Mouse (Mus musculus) adrenal gland, adult 8-10 months (tissue): Measurements from ENCODE around the gene Grid1. TPM values are rescaled to one million over a fixed set of nuclear protein-coding genes. Genes with fewer than 3 reads are reported as not detected.

Experiments used
- DNase-seq: peaks from one replicate; pipeline ENCODE4 v3.0.0; 2022
- total RNA-seq, 4 experiments: library from RNA; stranded (reverse); gene quantifications; 2 replicates each; pipeline ENCODE4 v1.2.4; 2022

The Grid1 gene
- total RNA-seq, 4 experiments from 2014 or later, result 1.3 to 1.7 (median 1.4) TPM

- no peak for DNase-seq
Measured at GRCm38 (mm10) chr14:35026686-35027085, 206.8 kb downstream of the Grid1 start.

- DNase-seq, result no peak
Measured at GRCm38 (mm10) chr14:35027501-35028140, 207.7 kb downstream of the Grid1 start.

GRCm38 (mm10) chr14:35029626-35030025 is 209.7 kb downstream of the Grid1 start:
- no peak for DNase-seq

GRCm38 (mm10) chr14:35030271-35030670 is 210.4 kb downstream of the Grid1 start:
- no peak for DNase-seq

- no peak for DNase-seq
Measured at GRCm38 (mm10) chr14:35032283-35032682, 212.4 kb downstream of the Grid1 start.

- DNase-seq, result no peak
Measured at GRCm38 (mm10) chr14:35044268-35044667, 224.4 kb downstream of the Grid1 start.

GRCm38 (mm10) chr14:35044918-35045698 is 225.2 kb downstream of the Grid1 start:
- no peak for DNase-seq

GRCm38 (mm10) chr14:35049231-35049630 is 229.3 kb downstream of the Grid1 start:
- no peak for DNase-seq

GRCm38 (mm10) chr14:35054139-35054538 is 234.2 kb downstream of the Grid1 start:
- DNase-seq, result no peak

- DNase-seq, result peak; percentile 49
Measured at GRCm38 (mm10) chr14:35074636-35075035, 254.7 kb downstream of the Grid1 start.

- no peak for DNase-seq
Measured at GRCm38 (mm10) chr14:35079954-35080353, 260.0 kb downstream of the Grid1 start.

GRCm38 (mm10) chr14:35092646-35093045 is 272.7 kb downstream of the Grid1 start:
- DNase-seq, result no peak

GRCm38 (mm10) chr14:35093561-35094186 is 273.8 kb downstream of the Grid1 start:
- DNase-seq, result no peak

GRCm38 (mm10) chr14:35095506-35096059 is 275.7 kb downstream of the Grid1 start:
- DNase-seq, result no peak

GRCm38 (mm10) chr14:35096085-35096484 is 276.2 kb downstream of the Grid1 start:
- DNase-seq, result no peak

- no peak for DNase-seq
Measured at GRCm38 (mm10) chr14:35097166-35097565, 277.3 kb downstream of the Grid1 start.

- DNase-seq, result no peak
Measured at GRCm38 (mm10) chr14:35103639-35104210, 283.8 kb downstream of the Grid1 start.

GRCm38 (mm10) chr14:35107596-35107995 is 287.7 kb downstream of the Grid1 start:
- DNase-seq, result no peak

GRCm38 (mm10) chr14:35110928-35111327 is 291.0 kb downstream of the Grid1 start:
- no peak for DNase-seq

- DNase-seq, result no peak
Measured at GRCm38 (mm10) chr14:35112327-35113275, 292.7 kb downstream of the Grid1 start.

- no peak for DNase-seq
Measured at GRCm38 (mm10) chr14:35113276-35113645, 293.4 kb downstream of the Grid1 start.

GRCm38 (mm10) chr14:35115913-35116312 is 296.0 kb downstream of the Grid1 start:
- no peak for DNase-seq
